Mouse (Mus musculus): ENCODE results near the gene Jpt2. TPM values are rescaled to one million over a fixed set of nuclear protein-coding genes. Genes with fewer than 3 reads are reported as not detected.

The Jpt2 gene
- total RNA-seq, 2 experiments from 2014 or later, result 5.5 to 6.3 TPM

Other genes starting within 250 kb of the Jpt2 start
- not detected for gene Rnf151, start 242.6 kb downstream of the Jpt2 start, total RNA-seq (2021)
- gene Rps2, start 242.6 kb downstream of the Jpt2 start, total RNA-seq (2021), result 100 to 1,000 TPM; 326 to 349 TPM
- gene Ndufb10, start 236.2 kb downstream of the Jpt2 start, total RNA-seq (2021), result 100 to 1,000 TPM; 199 to 228 TPM
- under 1 TPM in 1 of 2 experiments, not detected in 1; 0.56 TPM for gene Rpl3l, start 232.9 kb downstream of the Jpt2 start, total RNA-seq (2021)
- gene Msrb1, start 224.0 kb downstream of the Jpt2 start, total RNA-seq (2021), result 10 to 100 TPM; 42.1 to 45.6 TPM
- gene Hs3st6, start 207.7 kb downstream of the Jpt2 start, total RNA-seq (2021), result not detected
- not detected for gene Meiob, start 156.4 kb downstream of the Jpt2 start, total RNA-seq (2021)
- gene Hagh, start 120.5 kb downstream of the Jpt2 start, total RNA-seq (2021), result 100 to 1,000 TPM; 131 to 134 TPM
- gene Fahd1, start 110.3 kb downstream of the Jpt2 start, total RNA-seq (2021), result 10 to 100 TPM; 18.3 to 23.0 TPM
- under 1 TPM in 1 of 2 experiments, not detected in 1; 0.33 TPM for gene Igfals, start 94.7 kb downstream of the Jpt2 start, total RNA-seq (2021)
- 10 to 100 TPM; 33.2 to 37.1 TPM for gene Nubp2, start 74.3 kb downstream of the Jpt2 start, total RNA-seq (2021)
- gene Spsb3, start 74.0 kb downstream of the Jpt2 start, total RNA-seq (2021), result 10 to 100 TPM; 39.2 to 42.8 TPM
- 10 to 100 TPM; 57.5 to 70.4 TPM for gene Eme2, start 65.6 kb downstream of the Jpt2 start, total RNA-seq (2021)
- gene Mrps34, start 65.6 kb downstream of the Jpt2 start, total RNA-seq (2021), result 10 to 100 TPM; 75.3 to 75.9 TPM
- 10 to 100 TPM; 60.0 to 67.5 TPM for gene Nme3, start 64.2 kb downstream of the Jpt2 start, total RNA-seq (2021)
- gene Mapk8ip3, start 23.7 kb downstream of the Jpt2 start, total RNA-seq (2021), result 100 to 1,000 TPM; 384 to 406 TPM
- 10 to 100 TPM; 27.2 to 28.3 TPM for gene Cramp1l, start 55.1 kb upstream of the Jpt2 start, total RNA-seq (2021)
- gene Ift140, start 55.4 kb upstream of the Jpt2 start, total RNA-seq (2021), result 10 to 100 TPM; 23.8 to 24.0 TPM
- 1 to 10 TPM; 7.7 to 8.2 TPM for gene Tmem204, start 122.9 kb upstream of the Jpt2 start, total RNA-seq (2021)
- 10 to 100 TPM; 36.6 to 37.8 TPM for gene Telo2, start 155.3 kb upstream of the Jpt2 start, total RNA-seq (2021)
- gene Ptx4, start 160.1 kb upstream of the Jpt2 start, total RNA-seq (2021), result 1 to 10 TPM; 2.3 to 2.5 TPM
- gene Clcn7, start 172.7 kb upstream of the Jpt2 start, total RNA-seq (2021), result 10 to 100 TPM; 52.3 to 53.0 TPM
- under 1 TPM; 0.15 TPM for gene Ccdc154, start 201.8 kb upstream of the Jpt2 start, total RNA-seq (2021)
- gene Gm38655, start 214.8 kb upstream of the Jpt2 start, total RNA-seq (2021), result not detected
- gene BC003965, start 223.9 kb upstream of the Jpt2 start, total RNA-seq (2021), result 10 to 100 TPM; 20.3 to 22.6 TPM
- gene Unkl, start 227.7 kb upstream of the Jpt2 start, total RNA-seq (2021), result 10 to 100 TPM; 39.4 to 44.6 TPM

Data from layer of hippocampus, postnatal 36 days (tissue).